Mouse (Mus musculus) C2C12 (cell line): ENCODE results near the gene Fam92b.
A peak's percentile ranks its signal among the peaks of the same experiment; 100 is the strongest.

Source experiments
- CEBPB ChIP-seq: IDR thresholded peaks from one replicate; pipeline ENCODE4 v1.6.1; 2011; ENCODE audit warnings: low read depth, mild to moderate bottlenecking, control low read depth, moderate library complexity
- CTCF ChIP-seq: IDR thresholded peaks from one replicate; pipeline ENCODE4 v1.5.1; 2011; ENCODE audit not compliant: control insufficient read depth, insufficient read depth, insufficient read length
- MAX ChIP-seq: IDR thresholded peaks from one replicate; pipeline ENCODE4 v1.6.1; 2011; ENCODE audit warnings: mild to moderate bottlenecking, control low read depth
- MYOD1 ChIP-seq: IDR thresholded peaks from one replicate; pipeline ENCODE4 v1.6.1; 2011; ENCODE audit warnings: low read depth; ENCODE audit not compliant: control insufficient read depth, insufficient read length
- MYOG ChIP-seq: IDR thresholded peaks from one replicate; pipeline ENCODE4 v1.6.1; 2011; ENCODE audit not compliant: control insufficient read depth, insufficient read length; ENCODE audit errors: extremely low read depth
- USF1 ChIP-seq: IDR thresholded peaks from one replicate; pipeline ENCODE4 v1.6.1; 2011; ENCODE audit warnings: low read depth, mild to moderate bottlenecking, control low read depth, moderate library complexity

- TF ChIP-seq USF1 (peak; percentile 81), CTCF (no peak), MYOG (no peak), MAX (no peak), MYOD1 (no peak), CEBPB (no peak)
Observed at GRCm38 (mm10) chr8:120135687-120136086, 41.6 kb downstream of the Fam92b start.
